Comparison of ENCODE assay signal across 12 mouse cellular contexts in genomic region chr6:88502030-88502970, GRCm38 (mm10). TPM values are rescaled to one million over a fixed set of nuclear protein-coding genes. Genes with fewer than 3 reads are reported as not detected.
A peak's percentile ranks its signal among the peaks of the same experiment; 100 is the strongest.
DNase-seq lines count a peak whose midpoint lies in the region; ATAC-seq and TF ChIP-seq lines count a peak whose summit lies in the region.
"Had no signal": no experiment of that assay in that cellular context is flagged by ENCODE, and none has a peak within 500 bp of the region (broad histone marks: within the 10 kb centered on the region; RNA-seq: fewer than 3 reads in every experiment).

No protein-coding gene starts in this region.

- no peaks in the 10 kb centered on the region for H3K9me3 ChIP-seq in heart, embryonic 11.5 days (replicated peaks; ENCODE audit: control insufficient read depth, low read length)
- H3K9me3 ChIP-seq in liver, embryonic 13.5 days (replicated peaks): no peaks in the 10 kb centered on the region
- H3K9me3 ChIP-seq: limb, embryonic 12.5 days had no signal

- WGBS in spleen, adult 2 months: 75% methylated on average over 13 of the region's 13 CpGs
- WGBS in heart, embryonic 11.5 days (ENCODE audit: insufficient replicate concordance): 40% methylated on average over 13 of the region's 13 CpGs
- WGBS in liver, embryonic 13.5 days (ENCODE audit: insufficient replicate concordance): 18% methylated on average over 13 of the region's 13 CpGs

- H3K4me2 ChIP-seq in heart, embryonic 11.5 days: peak overlapping the region; percentile 29; the same call in 1 of the 2 replicates
- peak overlapping the region; percentile 54 for H3K4me2 ChIP-seq in liver, embryonic 13.5 days
- H3K4me2 ChIP-seq: limb, embryonic 12.5 days had no signal

- ATAC-seq in heart, embryonic 11.5 days (replicated peaks; ENCODE audit: insufficient number of reproducible peaks, low FRiP score, low TSS enrichment): peak; percentile 37; the same call in 1 of the 2 replicates
- peak; percentile 75 for ATAC-seq in liver, embryonic 13.5 days (ENCODE audit: low read depth)

- no peak overlapping the region for H3K4me3 ChIP-seq in spleen, adult 2 months (ENCODE audit: extremely low read depth, insufficient read depth, insufficient read length)
- no peak overlapping the region for H3K4me3 ChIP-seq in heart, embryonic 11.5 days (ENCODE audit: low read depth, low read length)
- peak overlapping the region; percentile 9; the same call in 1 of the 2 replicates for H3K4me3 ChIP-seq in liver, embryonic 13.5 days (replicated peaks)
- H3K4me3 ChIP-seq: limb, embryonic 12.5 days had no signal

- peaks cover 47% of the 10 kb centered on the region for H3K36me3 ChIP-seq in spleen, adult 2 months (ENCODE audit: control insufficient read depth, insufficient read depth, low read length)
- H3K36me3 ChIP-seq in heart, embryonic 11.5 days (ENCODE audit: control insufficient read depth, insufficient read depth, low read length): peaks cover 39% of the 10 kb centered on the region
- H3K36me3 ChIP-seq in liver, embryonic 13.5 days: peaks cover 57% of the 10 kb centered on the region

- no peak for TF ChIP-seq POLR2A in spleen, adult 2 months (IDR thresholded peaks at IDR 0.05; ENCODE audit: low read depth, low read length)

- H3K27ac ChIP-seq in spleen, adult 2 months (ENCODE audit: insufficient read depth, low read length): peak overlapping the region; percentile 75
- peak overlapping the region; percentile 62 for H3K27ac ChIP-seq in heart, embryonic 11.5 days (ENCODE audit: low read depth, low read length)
- H3K27ac ChIP-seq in liver, embryonic 13.5 days: peak overlapping the region; percentile 95
- H3K27ac ChIP-seq: limb, embryonic 12.5 days had no signal

- no peak for TF ChIP-seq CTCF in spleen, adult 2 months (IDR thresholded peaks at IDR 0.05; ENCODE audit: extremely low read depth, insufficient read depth, insufficient read length, insufficient replicate concordance)

- peak overlapping the region; percentile 47; the same call in 1 of the 2 replicates for H3K9ac ChIP-seq in heart, embryonic 11.5 days (ENCODE audit: low read depth, low read length)
- H3K9ac ChIP-seq in liver, embryonic 13.5 days: peak overlapping the region; percentile 74
- H3K9ac ChIP-seq: limb, embryonic 12.5 days had no signal

- H3K4me1 ChIP-seq in spleen, adult 2 months (ENCODE audit: control insufficient read depth, insufficient read depth, insufficient read length): peaks cover 5% of the 10 kb centered on the region; the same call in 1 of the 2 replicates
- H3K4me1 ChIP-seq in heart, embryonic 11.5 days (ENCODE audit: control insufficient read depth, insufficient read depth, low read length): peaks cover 31% of the 10 kb centered on the region
- H3K4me1 ChIP-seq in liver, embryonic 13.5 days (replicated peaks): peaks cover 65% of the 10 kb centered on the region

- H3K27me3 ChIP-seq in spleen, adult 2 months (ENCODE audit: control insufficient read depth, insufficient read depth, low read length): peaks cover 2% of the 10 kb centered on the region; the same call in 1 of the 2 replicates
- H3K27me3 ChIP-seq in heart, embryonic 11.5 days (ENCODE audit: control insufficient read depth, insufficient read depth, low read length): no peaks in the 10 kb centered on the region
- no peaks in the 10 kb centered on the region for H3K27me3 ChIP-seq in liver, embryonic 13.5 days

- DNase-seq in spleen, adult 2 months (ENCODE audit: low read depth in 1 of 2, low spot score in 2 of 2): no peak
- no peak for DNase-seq in spleen, adult 18-20 months
- peak; percentile 59 for DNase-seq in liver, embryonic 13.5 days
- DNase-seq in adrenal gland, postnatal 36 days: no peak
- no peak for DNase-seq in cerebellum, adult 8-10 months
- no peak for DNase-seq in B cell, adult 2 months
- DNase-seq: kidney, adult 8-10 months; lung, postnatal 14 days; right cerebral cortex, postnatal 4 days; thymus, adult 18-20 months had no signal

RNA-seq across cellular contexts. Expression of gene Sec61a1, which starts 16.4 kb away (rescaled TPM):
- 147 and 172 TPM in 2 replicates for polyA plus RNA-seq in spleen, adult 2 months (2012; rRNA removed)
- 165 and 188 TPM in 2 replicates for polyA plus RNA-seq in heart, embryonic 11.5 days (2014; fragmentation: Nextera tagmentation; extraction: Ambion mirVana)
- 113 and 132 TPM in 2 replicates for polyA plus RNA-seq in liver, embryonic 13.5 days (2015; fragmentation: Nextera tagmentation; extraction: Ambion mirVana)
- 100 to 1,000 TPM; 214 to 229 TPM for total RNA-seq in adrenal gland, postnatal 36 days (2021)

RNA-seq across cellular contexts. Expression of gene Ruvbl1, which starts 37.1 kb away (rescaled TPM):
- 19.3 and 25.1 TPM in 2 replicates for polyA plus RNA-seq in spleen, adult 2 months (2012; rRNA removed)
- 92.5 and 101 TPM in 2 replicates for polyA plus RNA-seq in heart, embryonic 11.5 days (2014; fragmentation: Nextera tagmentation; extraction: Ambion mirVana)
- 113 and 122 TPM in 2 replicates for polyA plus RNA-seq in liver, embryonic 13.5 days (2015; fragmentation: Nextera tagmentation; extraction: Ambion mirVana)
- 10 to 100 TPM; 32.4 to 35.2 TPM for total RNA-seq in adrenal gland, postnatal 36 days (2021)

RNA-seq across cellular contexts. Expression of gene Eefsec, which starts 56.0 kb away (rescaled TPM):
- 18.1 and 23.6 TPM in 2 replicates for polyA plus RNA-seq in spleen, adult 2 months (2012; rRNA removed)
- 20.9 and 29.1 TPM in 2 replicates for polyA plus RNA-seq in heart, embryonic 11.5 days (2014; fragmentation: Nextera tagmentation; extraction: Ambion mirVana)
- 22.8 and 23.1 TPM in 2 replicates for polyA plus RNA-seq in liver, embryonic 13.5 days (2015; fragmentation: Nextera tagmentation; extraction: Ambion mirVana)
- total RNA-seq in adrenal gland, postnatal 36 days (2021): 10 to 100 TPM; 13.1 to 19.4 TPM
